Mouse (Mus musculus): ENCODE measurements around the gene Tmprss9.

DNA sequence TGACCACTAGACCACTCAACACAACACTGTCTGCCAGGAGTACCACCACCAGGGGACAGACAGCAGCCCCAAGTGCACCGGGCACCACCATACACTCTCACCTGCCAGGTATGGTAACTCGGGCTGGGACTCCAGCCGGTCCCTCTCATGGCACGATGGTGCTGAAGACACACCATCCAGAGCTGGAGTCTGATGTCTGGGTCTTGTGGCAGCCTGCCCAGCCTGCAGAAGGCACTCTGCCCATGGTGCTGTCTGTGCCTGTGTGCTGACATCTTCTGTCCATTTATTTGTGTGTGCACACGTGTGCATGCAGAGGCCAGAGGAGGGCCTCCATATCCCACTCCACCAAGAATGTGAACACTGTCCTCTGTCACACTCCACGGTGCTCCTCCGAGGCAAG is 23.5 kb downstream of the Tmprss9 start:
- TF ChIP-seq CTCF (IDR thresholded peaks at IDR 0.05; ENCODE audit: extremely low read depth, insufficient read length, insufficient replicate concordance, low read depth, low read length) = no peak
- TF ChIP-seq POLR2A (IDR thresholded peaks at IDR 0.05; ENCODE audit: low read depth, low read length) = no peak
